Mouse (Mus musculus): ENCODE measurements around the gene Dmwd. TPM values are rescaled to one million over a fixed set of nuclear protein-coding genes. Genes with fewer than 3 reads are reported as not detected.
"Not testable (repeated sequence)": the region's sequence is repeated elsewhere in the genome, so short reads cannot be mapped to it uniquely, and the experiment has no call there.

Gene Dmwd
- polyA plus RNA-seq, 1 experiment, result 59.8 TPM

DNA sequence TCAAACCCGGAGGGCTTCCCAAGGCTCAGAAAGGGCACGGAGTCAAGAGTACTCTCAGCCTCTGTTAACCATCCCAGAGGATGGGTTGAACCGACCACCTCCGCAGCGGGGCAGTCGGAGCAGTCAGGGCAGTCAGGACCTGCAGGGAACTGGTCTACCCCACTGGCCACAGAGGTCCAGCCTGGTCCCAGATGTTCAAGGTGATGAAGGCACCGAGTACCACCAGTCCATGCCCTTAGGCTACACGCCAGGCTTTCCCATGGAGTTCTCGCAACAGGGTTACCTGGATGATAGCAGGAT is 21.3 kb upstream of the Dmwd start:
- 73% methylated on average over 9 of the region's 9 CpGs for WGBS
- no peak for DNase-seq
- no peak overlapping the region for H3K27ac ChIP-seq (ENCODE audit: insufficient read depth, low read depth, low read length)
- no peaks in the 10 kb centered on the region for H3K4me1 ChIP-seq (ENCODE audit: control insufficient read depth, insufficient read depth, low read length)
- no peaks in the 10 kb centered on the region for H3K27me3 ChIP-seq (replicated peaks; ENCODE audit: control insufficient read depth, insufficient read depth, low read length)
- H3K4me3 ChIP-seq (ENCODE audit: insufficient read depth, low read depth, low read length), result no peak overlapping the region
- peaks cover 2% of the 10 kb centered on the region; the same call in 1 of the 2 replicates for H3K36me3 ChIP-seq (ENCODE audit: control insufficient read depth, insufficient read depth, low read length)
- no peak for TF ChIP-seq CTCF (conservative IDR thresholded peaks at IDR 0.05; ENCODE audit: insufficient read depth, insufficient read length, low read depth, low read length)
- no peak for TF ChIP-seq POLR2A (IDR thresholded peaks at IDR 0.05; ENCODE audit: low read depth, low read length)

DNA sequence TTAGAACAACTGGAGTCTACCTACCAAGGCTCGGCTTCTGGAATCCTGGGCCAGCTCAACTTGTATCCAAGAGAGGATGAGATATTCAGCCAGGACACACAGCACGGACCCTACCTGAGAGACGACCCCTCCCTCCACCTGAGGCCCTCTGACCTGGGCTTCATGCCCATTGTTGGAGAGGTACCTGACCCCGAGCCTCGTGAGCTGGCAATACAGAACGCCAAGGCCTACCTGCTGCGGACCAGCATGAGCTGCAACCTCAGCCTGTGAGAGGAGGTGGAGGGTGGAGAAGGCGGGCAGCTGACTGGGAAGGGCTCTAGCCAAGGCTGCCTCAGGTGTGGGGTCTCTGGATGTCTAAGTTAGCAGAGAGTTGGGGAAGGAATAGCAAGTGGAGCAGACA is 20.9 kb upstream of the Dmwd start:
- no peak overlapping the region for H3K27ac ChIP-seq (ENCODE audit: insufficient read depth, low read depth, low read length)
- no peaks in the 10 kb centered on the region for H3K4me1 ChIP-seq (ENCODE audit: control insufficient read depth, insufficient read depth, low read length)
- H3K4me3 ChIP-seq (ENCODE audit: insufficient read depth, low read depth, low read length), result no peak overlapping the region
- H3K36me3 ChIP-seq (ENCODE audit: control insufficient read depth, insufficient read depth, low read length), result peaks cover 2% of the 10 kb centered on the region; the same call in 1 of the 2 replicates
- 88% methylated on average over 8 of the region's 8 CpGs for WGBS
- no peaks in the 10 kb centered on the region for H3K27me3 ChIP-seq (replicated peaks; ENCODE audit: control insufficient read depth, insufficient read depth, low read length)
- TF ChIP-seq POLR2A (IDR thresholded peaks at IDR 0.05; ENCODE audit: low read depth, low read length) (no peak), CTCF (conservative IDR thresholded peaks at IDR 0.05; ENCODE audit: insufficient read depth, insufficient read length, low read depth, low read length) (no peak)
- no peak for DNase-seq

DNA sequence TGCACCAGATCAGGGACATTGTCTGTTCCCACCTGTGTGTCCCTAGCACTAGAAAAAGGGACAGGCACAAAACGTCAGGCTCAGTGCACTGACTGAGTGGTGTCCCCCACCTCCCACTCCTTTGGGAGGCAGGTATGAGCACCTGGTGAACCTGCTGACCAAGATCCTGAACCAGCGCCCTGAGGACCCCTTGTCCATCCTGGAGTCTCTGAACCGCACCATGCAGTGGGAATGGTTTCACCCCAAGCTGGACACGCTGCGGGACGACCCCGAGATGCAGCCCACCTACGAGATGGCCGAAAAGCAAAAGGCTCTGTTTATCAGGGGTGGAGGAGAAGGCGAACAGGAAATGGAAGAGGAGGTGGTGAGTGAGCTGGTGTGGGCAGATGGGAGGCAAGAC is 18.6 kb upstream of the Dmwd start:
- DNase-seq, result no peak
- Histone ChIP-seq H3K4me3 (ENCODE audit: insufficient read depth, low read depth, low read length) (no peak overlapping the region), H3K36me3 (ENCODE audit: control insufficient read depth, insufficient read depth, low read length) (no peaks in the 10 kb centered on the region), H3K27me3 (replicated peaks; ENCODE audit: control insufficient read depth, insufficient read depth, low read length) (no peaks in the 10 kb centered on the region), H3K4me1 (ENCODE audit: control insufficient read depth, insufficient read depth, low read length) (no peaks in the 10 kb centered on the region), H3K27ac (ENCODE audit: insufficient read depth, low read depth, low read length) (no peak overlapping the region)
- 87% methylated on average over 10 of the region's 10 CpGs for WGBS
- no peak for TF ChIP-seq POLR2A (IDR thresholded peaks at IDR 0.05; ENCODE audit: low read depth, low read length)
- TF ChIP-seq CTCF (conservative IDR thresholded peaks at IDR 0.05; ENCODE audit: insufficient read depth, insufficient read length, low read depth, low read length), result no peak

DNA sequence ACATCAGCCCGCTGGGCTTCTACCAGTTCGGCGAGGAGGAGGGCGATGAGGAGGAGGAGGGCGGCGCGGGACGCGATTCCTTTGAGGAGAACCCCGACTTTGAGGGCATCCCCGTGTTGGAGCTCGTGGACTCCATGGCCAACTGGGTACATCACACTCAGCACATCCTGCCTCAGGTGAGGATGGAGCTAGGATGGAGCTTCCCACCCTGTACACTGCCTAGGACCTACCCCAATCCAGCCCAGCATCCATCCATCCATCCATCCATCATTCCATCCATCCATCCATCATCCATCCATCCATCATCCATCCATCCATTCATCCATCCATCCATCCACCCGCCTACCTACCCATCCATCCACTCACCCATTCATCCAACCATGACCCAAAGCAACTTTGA is 10.1 kb upstream of the Dmwd start:
- no peak for DNase-seq
- Histone ChIP-seq H3K27ac (ENCODE audit: insufficient read depth, low read depth, low read length) (no peak overlapping the region), H3K27me3 (replicated peaks; ENCODE audit: control insufficient read depth, insufficient read depth, low read length) (no peaks in the 10 kb centered on the region), H3K4me3 (ENCODE audit: insufficient read depth, low read depth, low read length) (no peak overlapping the region), H3K4me1 (ENCODE audit: control insufficient read depth, insufficient read depth, low read length) (no peaks in the 10 kb centered on the region), H3K36me3 (ENCODE audit: control insufficient read depth, insufficient read depth, low read length) (no peaks in the 10 kb centered on the region)
- WGBS, result 49% methylated on average over 13 of the region's 13 CpGs
- TF ChIP-seq CTCF (conservative IDR thresholded peaks at IDR 0.05; ENCODE audit: insufficient read depth, insufficient read length, low read depth, low read length), result no peak
- no peak for TF ChIP-seq POLR2A (IDR thresholded peaks at IDR 0.05; ENCODE audit: low read depth, low read length)

DNA sequence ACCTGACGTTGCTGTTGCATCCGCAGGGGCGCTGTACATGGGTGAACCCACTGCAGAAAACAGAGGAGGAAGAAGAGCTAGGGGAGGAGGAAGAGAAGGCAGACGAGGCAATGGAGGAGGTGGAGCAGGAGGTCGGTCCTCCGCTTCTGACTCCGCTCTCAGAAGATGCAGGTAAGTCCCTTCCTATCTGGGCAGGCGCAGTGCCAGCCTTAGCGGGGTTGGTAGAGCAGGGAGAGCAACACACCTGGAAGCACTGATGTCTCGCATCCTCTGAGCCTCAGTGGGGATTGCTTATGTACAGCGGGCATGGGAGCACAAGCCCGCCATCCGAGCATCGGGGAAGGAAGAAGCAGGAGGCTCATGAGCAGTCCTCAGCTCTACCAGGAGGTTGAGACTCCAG is 9.0 kb upstream of the Dmwd start:
- whole genome bisulfite sequencing, result 40% methylated on average over 14 of the region's 14 CpGs
- no peak for DNase-seq
- TF ChIP-seq CTCF (conservative IDR thresholded peaks at IDR 0.05; ENCODE audit: insufficient read depth, insufficient read length, low read depth, low read length) (no peak), POLR2A (IDR thresholded peaks at IDR 0.05; ENCODE audit: low read depth, low read length) (no peak)
- Histone ChIP-seq H3K27me3 (replicated peaks; ENCODE audit: control insufficient read depth, insufficient read depth, low read length) (no peaks in the 10 kb centered on the region), H3K4me3 (ENCODE audit: insufficient read depth, low read depth, low read length) (no peak overlapping the region), H3K36me3 (ENCODE audit: control insufficient read depth, insufficient read depth, low read length) (no peaks in the 10 kb centered on the region), H3K27ac (ENCODE audit: insufficient read depth, low read depth, low read length) (no peak overlapping the region), H3K4me1 (ENCODE audit: control insufficient read depth, insufficient read depth, low read length) (no peaks in the 10 kb centered on the region)

DNA sequence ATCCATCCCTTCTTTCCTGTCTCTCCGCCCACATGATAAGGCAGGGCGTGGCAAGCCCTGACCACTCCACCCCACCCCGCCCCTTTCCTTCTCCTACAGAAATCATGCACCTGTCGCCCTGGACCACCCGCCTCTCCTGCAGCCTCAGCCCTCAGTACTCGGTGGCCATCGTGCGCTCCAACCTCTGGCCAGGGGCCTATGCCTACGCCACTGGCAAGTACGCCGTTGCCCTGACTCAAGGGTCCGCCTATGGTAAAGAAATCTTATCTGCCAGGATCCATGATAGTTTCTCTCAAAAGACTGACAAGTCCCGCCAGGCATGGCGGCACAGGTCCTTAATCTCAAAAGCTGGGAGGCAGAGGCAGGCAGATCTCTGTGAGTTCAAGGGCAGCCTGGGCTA is 8.1 kb upstream of the Dmwd start:
- Histone ChIP-seq H3K4me1 (ENCODE audit: control insufficient read depth, insufficient read depth, low read length) (no peaks in the 10 kb centered on the region), H3K36me3 (ENCODE audit: control insufficient read depth, insufficient read depth, low read length) (no peaks in the 10 kb centered on the region), H3K4me3 (ENCODE audit: insufficient read depth, low read depth, low read length) (no peak overlapping the region), H3K27me3 (replicated peaks; ENCODE audit: control insufficient read depth, insufficient read depth, low read length) (no peaks in the 10 kb centered on the region), H3K27ac (ENCODE audit: insufficient read depth, low read depth, low read length) (no peak overlapping the region)
- no peak for DNase-seq
- 69% methylated on average over 14 of the region's 14 CpGs for WGBS
- TF ChIP-seq CTCF (conservative IDR thresholded peaks at IDR 0.05; ENCODE audit: insufficient read depth, insufficient read length, low read depth, low read length) (no peak), POLR2A (IDR thresholded peaks at IDR 0.05; ENCODE audit: low read depth, low read length) (no peak)

DNA sequence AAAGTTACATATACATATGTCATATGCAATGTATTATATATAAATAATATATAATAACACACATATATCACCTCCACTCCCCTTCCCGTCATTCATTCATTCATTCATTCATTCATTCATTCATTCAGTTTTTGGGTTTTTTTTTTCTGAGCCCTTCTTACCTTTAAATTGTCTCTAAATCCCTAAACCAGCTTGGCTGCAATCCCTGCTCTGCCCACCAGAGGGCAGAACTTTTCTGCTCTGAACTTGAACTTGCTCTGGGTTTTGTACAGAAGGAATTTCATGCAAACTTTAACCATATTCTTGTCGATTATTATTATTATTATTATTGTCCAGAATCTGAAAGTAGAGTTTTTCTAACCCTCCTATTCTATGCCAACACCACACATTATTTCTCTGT is 7.3 kb upstream of the Dmwd start:
- no peak overlapping the region for H3K4me3 ChIP-seq (ENCODE audit: insufficient read depth, low read depth, low read length)
- no peak overlapping the region for H3K27ac ChIP-seq (ENCODE audit: insufficient read depth, low read depth, low read length)
- DNase-seq, result peak; percentile 76
- no peaks in the 10 kb centered on the region for H3K27me3 ChIP-seq (replicated peaks; ENCODE audit: control insufficient read depth, insufficient read depth, low read length)
- no peaks in the 10 kb centered on the region for H3K36me3 ChIP-seq (ENCODE audit: control insufficient read depth, insufficient read depth, low read length)
- H3K4me1 ChIP-seq (ENCODE audit: control insufficient read depth, insufficient read depth, low read length), result no peaks in the 10 kb centered on the region
- TF ChIP-seq POLR2A (IDR thresholded peaks at IDR 0.05; ENCODE audit: low read depth, low read length) (no peak), CTCF (conservative IDR thresholded peaks at IDR 0.05; ENCODE audit: insufficient read depth, insufficient read length, low read depth, low read length) (peak; percentile 78)
- 2% methylated on average over 2 of the region's 2 CpGs for WGBS

DNA sequence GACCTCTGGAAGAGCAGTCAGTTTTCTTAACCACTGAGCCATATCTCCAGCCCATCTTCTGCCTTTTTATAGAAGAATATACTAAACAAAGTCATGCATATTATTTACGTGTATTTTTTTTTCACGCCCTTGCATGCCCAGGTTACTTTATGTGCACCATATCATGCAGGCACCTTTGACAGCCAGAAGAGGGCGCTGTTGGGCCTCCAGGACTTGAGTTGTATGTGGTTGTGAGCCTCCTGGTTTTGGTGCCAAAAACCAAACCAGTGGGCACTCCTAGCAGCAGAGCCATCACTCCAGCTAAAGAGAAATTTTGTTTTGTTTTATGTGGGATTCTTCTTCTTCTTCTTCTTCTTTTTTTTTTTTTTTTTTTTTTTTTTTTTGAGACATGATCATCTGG is 6.5 kb upstream of the Dmwd start:
- no peak for TF ChIP-seq POLR2A (IDR thresholded peaks at IDR 0.05; ENCODE audit: low read depth, low read length)
- TF ChIP-seq CTCF (conservative IDR thresholded peaks at IDR 0.05; ENCODE audit: insufficient read depth, insufficient read length, low read depth, low read length), result peak; percentile 60
- WGBS, result 44% methylated on average over 3 of the region's 3 CpGs
- no peak for DNase-seq
- Histone ChIP-seq H3K27ac (ENCODE audit: insufficient read depth, low read depth, low read length) (no peak overlapping the region), H3K4me1 (ENCODE audit: control insufficient read depth, insufficient read depth, low read length) (no peaks in the 10 kb centered on the region), H3K36me3 (ENCODE audit: control insufficient read depth, insufficient read depth, low read length) (no peaks in the 10 kb centered on the region), H3K27me3 (replicated peaks; ENCODE audit: control insufficient read depth, insufficient read depth, low read length) (no peaks in the 10 kb centered on the region), H3K4me3 (ENCODE audit: insufficient read depth, low read depth, low read length) (no peak overlapping the region)

DNA sequence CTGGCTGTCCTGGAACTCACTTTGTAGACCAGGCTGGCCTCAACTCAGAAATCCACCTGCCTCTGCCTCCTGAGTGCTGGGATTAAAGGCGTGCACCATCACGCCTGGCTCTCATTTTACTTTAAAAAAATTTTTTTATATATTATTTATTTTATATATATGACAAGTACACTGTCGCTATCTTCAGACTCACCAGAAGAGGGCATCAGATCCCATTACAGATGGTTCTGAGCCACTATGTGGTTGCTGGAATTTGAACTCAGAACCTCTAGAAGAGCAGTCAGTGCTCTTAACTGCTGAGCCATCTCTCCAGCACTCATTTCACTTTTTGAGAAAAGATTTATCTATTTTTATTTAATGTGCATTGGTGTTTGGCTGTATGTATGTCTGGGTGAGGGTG is 5.0 kb upstream of the Dmwd start:
- not testable (repeated sequence) for H3K4me3 ChIP-seq (ENCODE audit: insufficient read depth, low read depth, low read length); H3K27ac ChIP-seq (ENCODE audit: insufficient read depth, low read depth, low read length); DNase-seq; H3K27me3 ChIP-seq (replicated peaks; ENCODE audit: control insufficient read depth, insufficient read depth, low read length); H3K36me3 ChIP-seq (ENCODE audit: control insufficient read depth, insufficient read depth, low read length); H3K4me1 ChIP-seq (ENCODE audit: control insufficient read depth, insufficient read depth, low read length)
- WGBS, result 49% methylated on average over 3 of the region's 3 CpGs
